Mouse (Mus musculus) G1E (cell line): Measurements from ENCODE around the gene Pkig.

Experiments used
- CTCF ChIP-seq: IDR thresholded peaks from 2 replicates; pipeline ENCODE4 v1.5.1; 2012; ENCODE audit warnings: low read depth, low read length, inconsistent platforms, mixed read lengths
- GATA1 ChIP-seq: IDR thresholded peaks from 2 replicates; pipeline ENCODE4 v1.6.1; 2012; ENCODE audit warnings: borderline replicate concordance, low read length, inconsistent platforms, mixed read lengths
- GATA2 ChIP-seq: IDR thresholded peaks from 2 replicates; pipeline ENCODE4 v1.6.1; 2012; ENCODE audit warnings: low read depth, low read length, inconsistent platforms, borderline replicate concordance
- POLR2AphosphoS5 ChIP-seq: IDR thresholded peaks from 2 replicates; pipeline ENCODE4 v1.6.1; 2012; ENCODE audit warnings: low read depth, low read length, inconsistent platforms; ENCODE audit not compliant: insufficient replicate concordance
- TAL1 ChIP-seq: conservative IDR thresholded peaks from 2 replicates; pipeline ENCODE4 v1.6.1; 2012; ENCODE audit warnings: low read depth, low read length, inconsistent platforms, mixed read lengths

GRCm38 (mm10) chr2:163686886-163687285 lies 28.7 kb downstream of the Pkig start:
- TF ChIP-seq POLR2AphosphoS5 (no peak), CTCF (no peak), TAL1 (no peak), GATA1 (no peak), GATA2 (no peak)
